Mouse (Mus musculus) neural tube, embryonic 14.5 days (tissue): ENCODE measurements around the gene Nwd1. TPM values are rescaled to one million over a fixed set of nuclear protein-coding genes. Genes with fewer than 3 reads are reported as not detected.
"Not testable (repeated sequence)": the region's sequence is repeated elsewhere in the genome, so short reads cannot be mapped to it uniquely, and the experiment has no call there.

ENCODE experiments used
- ATAC-seq: fragments of 200-750 bp; cut with Nextera tagmentation; 2 replicates; pipeline ENCODE4 v1.8.0; 2017; ENCODE audit warnings: low read depth, mild to moderate bottlenecking, moderate TSS enrichment, moderate library complexity
- H3K27ac ChIP-seq: fragments of 300-500 bp; sonication (generic); 2 replicates; pipeline ENCODE4 v1.5.1; 2014; ENCODE audit warnings: low read depth, mild to moderate bottlenecking, control low read depth, low read length, moderate library complexity, mixed read lengths
- H3K27me3 ChIP-seq: fragments of 300-500 bp; sonication (generic); 2 replicates; pipeline ENCODE4 v1.6.1; 2014; ENCODE audit warnings: low read length; ENCODE audit not compliant: control insufficient read depth, insufficient read depth
- H3K36me3 ChIP-seq: fragments of 300-500 bp; sonication (generic); 2 replicates; pipeline ENCODE4 v1.6.1; 2014; ENCODE audit warnings: low read length, mixed read lengths; ENCODE audit not compliant: control insufficient read depth, insufficient read depth
- H3K4me1 ChIP-seq: fragments of 300-500 bp; sonication (generic); 2 replicates; pipeline ENCODE4 v1.6.1; 2014; ENCODE audit warnings: low read length; ENCODE audit not compliant: control insufficient read depth, insufficient read depth
- H3K4me2 ChIP-seq: fragments of 300-500 bp; sonication (generic); 2 replicates; pipeline ENCODE4 v1.6.1; 2014; ENCODE audit warnings: mild to moderate bottlenecking, low read depth, low read length, control low read depth
- H3K4me3 ChIP-seq: fragments of 300-500 bp; sonication (generic); 2 replicates; pipeline ENCODE4 v1.5.1; 2014; ENCODE audit warnings: low read depth, low read length, control low read depth, mixed read lengths
- H3K9ac ChIP-seq: fragments of 300-500 bp; sonication (generic); replicated peaks from 2 replicates; pipeline ENCODE4 v1.6.1; 2014; ENCODE audit warnings: low read depth, mild to moderate bottlenecking, control low read depth, low read length, mixed read lengths
- H3K9me3 ChIP-seq: fragments of 300-500 bp; sonication (generic); 2 replicates; pipeline ENCODE4 v1.6.1; 2016; ENCODE audit warnings: low read length; ENCODE audit not compliant: control insufficient read depth
- WGBS: fragments of 180-500 bp; shearing (Covaris S2); extraction: QIAGEN DNeasy Blood & Tissue Kit; methylation state at CpG from one replicate; pipeline ENCODE4 v1.1.7; 2014; 5-methylcytosine and 5-hydroxymethylcytosine counted together
- polyA plus RNA-seq: library from polyadenylated mRNA; unstranded; fragments of >200 nt; fragmentation: Nextera tagmentation; extraction: Ambion mirVana; gene quantifications from 2 replicates; pipeline ENCODE4 v1.2.1, GENCODE M21; 2014

Gene Nwd1
- polyA plus RNA-seq, 1 experiment from 2014 or later = 2.6 TPM

DNA sequence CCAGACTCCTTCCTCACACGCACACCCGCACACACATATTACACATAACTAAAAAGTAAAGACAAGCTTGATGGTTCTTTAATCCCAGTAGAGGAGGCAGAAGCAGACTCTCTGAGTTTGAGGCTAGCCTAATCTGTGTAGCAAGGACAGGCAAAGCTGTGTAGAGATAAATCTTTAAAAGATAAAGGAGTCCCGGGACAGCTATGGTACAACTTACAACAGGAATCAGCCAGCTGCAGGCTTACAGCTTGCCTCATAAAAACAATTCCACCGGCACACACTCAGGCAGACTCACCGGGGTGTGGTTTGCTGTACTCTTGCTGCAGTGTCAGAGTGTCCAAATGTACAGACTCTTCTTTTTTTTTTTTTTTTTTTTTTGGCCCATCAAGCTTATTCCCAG, 18.2 kb downstream of the Nwd1 start:
- Histone ChIP-seq H3K4me2 (no peak overlapping the region), H3K4me1 (no peaks in the 10 kb centered on the region), H3K27me3 (no peaks in the 10 kb centered on the region), H3K4me3 (no peak overlapping the region), H3K36me3 (no peaks in the 10 kb centered on the region), H3K27ac (no peak overlapping the region), H3K9me3 (no peaks in the 10 kb centered on the region), H3K9ac (no peak overlapping the region)
- ATAC-seq = no peak
- 75% methylated on average over 5 of the region's 5 CpGs for WGBS

DNA sequence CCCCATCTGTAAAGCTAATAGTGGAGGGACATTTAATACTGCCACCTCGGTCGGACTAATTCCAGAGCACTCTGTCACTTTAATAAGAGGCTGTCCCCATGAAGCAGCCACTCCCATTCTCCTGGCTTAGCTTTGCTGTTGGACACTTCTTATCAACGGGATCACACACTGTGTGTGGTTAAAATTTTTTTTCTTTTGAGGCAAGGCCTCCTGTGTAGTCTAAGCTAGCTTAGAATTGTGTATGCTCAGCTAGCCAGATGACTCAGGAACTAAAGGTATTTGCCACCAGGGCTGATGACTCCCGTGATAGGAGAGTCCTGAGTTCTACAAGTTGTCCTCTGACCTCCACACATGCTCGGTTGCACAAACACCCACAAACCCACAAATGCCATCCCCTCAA, 18.9 kb downstream of the Nwd1 start:
- Histone ChIP-seq H3K9me3 (no peaks in the 10 kb centered on the region), H3K4me1 (no peaks in the 10 kb centered on the region), H3K27ac (no peak overlapping the region), H3K4me2 (no peak overlapping the region), H3K36me3 (no peaks in the 10 kb centered on the region), H3K27me3 (no peaks in the 10 kb centered on the region), H3K9ac (no peak overlapping the region), H3K4me3 (no peak overlapping the region)
- no peak for ATAC-seq
- WGBS = 86% methylated on average over 5 of the region's 5 CpGs

DNA sequence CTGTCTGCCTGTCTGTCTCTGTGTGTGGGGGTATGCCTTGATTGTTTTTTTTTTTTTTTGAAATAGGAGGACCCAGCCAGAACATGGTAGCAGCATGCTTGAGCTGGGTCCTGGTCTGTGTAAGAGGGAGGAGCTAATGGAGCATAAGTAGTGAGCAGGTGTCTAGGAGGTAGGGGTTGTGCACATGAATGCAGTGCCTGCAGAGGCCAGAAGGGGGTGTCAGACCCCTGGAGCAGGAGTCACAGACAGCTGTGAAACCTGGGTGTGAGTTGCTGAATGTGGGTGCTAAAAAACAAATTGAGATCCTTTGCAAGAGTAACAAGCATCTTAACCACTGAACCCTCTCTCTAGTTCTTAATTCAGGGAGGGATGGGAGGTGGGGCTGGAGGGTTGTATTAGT, 22.4 kb downstream of the Nwd1 start:
- Histone ChIP-seq H3K4me3 (no peak overlapping the region), H3K27ac (no peak overlapping the region), H3K27me3 (no peaks in the 10 kb centered on the region), H3K9ac (no peak overlapping the region), H3K4me2 (no peak overlapping the region), H3K9me3 (no peaks in the 10 kb centered on the region), H3K4me1 (no peaks in the 10 kb centered on the region), H3K36me3 (no peaks in the 10 kb centered on the region)
- ATAC-seq = no peak

DNA sequence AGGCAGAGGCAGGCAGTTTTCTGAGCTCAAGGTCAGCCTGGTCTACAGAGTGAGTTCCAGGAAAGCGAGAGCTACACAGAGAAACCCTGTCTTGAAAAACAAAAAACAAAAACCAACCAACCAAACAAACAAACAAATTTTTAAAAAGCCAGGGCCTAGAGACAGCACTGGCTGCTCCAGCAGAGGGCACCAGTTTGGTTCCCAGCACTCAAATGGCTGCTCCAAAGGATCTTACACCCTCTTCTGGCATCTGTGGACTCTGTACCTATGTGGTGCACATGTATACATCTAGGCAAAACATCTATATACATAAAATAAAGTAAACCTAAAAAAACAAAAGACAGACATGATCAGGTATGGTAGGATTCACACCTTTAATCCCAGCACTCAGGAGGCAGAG, 26.3 kb downstream of the Nwd1 start:
- H3K4me3 ChIP-seq = no peak overlapping the region
- no peaks in the 10 kb centered on the region for H3K27me3 ChIP-seq
- H3K4me1 ChIP-seq = no peaks in the 10 kb centered on the region
- WGBS = 88% methylated on average over 1 of the region's 1 CpGs
- ATAC-seq = no peak
- no peak overlapping the region for H3K4me2 ChIP-seq
- H3K9ac ChIP-seq = no peak overlapping the region
- H3K36me3 ChIP-seq = no peaks in the 10 kb centered on the region
- H3K27ac ChIP-seq = no peak overlapping the region
- no peaks in the 10 kb centered on the region for H3K9me3 ChIP-seq

- ATAC-seq = no peak
- H3K4me2 ChIP-seq = no peak overlapping the region
- H3K9me3 ChIP-seq = no peaks in the 10 kb centered on the region
- no peak overlapping the region for H3K27ac ChIP-seq
- no peaks in the 10 kb centered on the region for H3K36me3 ChIP-seq
- no peaks in the 10 kb centered on the region for H3K4me1 ChIP-seq
- WGBS = 76% methylated on average over 2 of the region's 2 CpGs
- no peak overlapping the region for H3K9ac ChIP-seq
- no peak overlapping the region for H3K4me3 ChIP-seq
- H3K27me3 ChIP-seq = no peaks in the 10 kb centered on the region
Observed at GRCm38 (mm10) chr8:72674184-72674583, 27.7 kb downstream of the Nwd1 start.

DNA sequence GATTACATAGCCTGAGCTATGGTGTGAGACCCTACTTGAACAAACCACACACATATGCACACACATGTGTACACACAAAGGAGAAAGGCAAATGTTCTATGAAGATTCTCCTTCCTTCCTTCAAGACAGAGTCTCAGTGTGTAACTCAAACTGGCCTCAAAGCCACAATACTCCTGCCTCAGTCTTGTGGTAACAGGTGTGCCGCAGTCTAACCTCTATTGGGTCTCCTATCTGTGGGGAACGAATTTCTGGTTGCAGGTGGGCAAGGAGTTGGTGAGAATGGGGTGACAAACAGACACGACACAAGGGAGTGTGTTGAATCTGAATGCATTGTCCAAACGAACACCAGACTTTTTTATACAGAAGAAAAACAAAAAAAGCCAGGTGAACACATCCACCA, 29.9 kb downstream of the Nwd1 start:
- no peak overlapping the region for H3K9ac ChIP-seq
- H3K4me1 ChIP-seq = no peaks in the 10 kb centered on the region
- no peaks in the 10 kb centered on the region for H3K9me3 ChIP-seq
- H3K36me3 ChIP-seq = no peaks in the 10 kb centered on the region
- H3K27ac ChIP-seq = no peak overlapping the region
- H3K27me3 ChIP-seq = no peaks in the 10 kb centered on the region
- H3K4me2 ChIP-seq = no peak overlapping the region
- no peak overlapping the region for H3K4me3 ChIP-seq
- WGBS = 59% methylated on average over 4 of the region's 4 CpGs
- no peak for ATAC-seq

- not testable (repeated sequence) for H3K4me3 ChIP-seq, H3K9ac ChIP-seq, H3K36me3 ChIP-seq, H3K4me2 ChIP-seq, H3K27ac ChIP-seq, H3K4me1 ChIP-seq, ATAC-seq, H3K27me3 ChIP-seq, H3K9me3 ChIP-seq
- 56% methylated on average over 2 of the region's 2 CpGs for WGBS
Observed at GRCm38 (mm10) chr8:72676844-72677243, 30.3 kb downstream of the Nwd1 start.

DNA sequence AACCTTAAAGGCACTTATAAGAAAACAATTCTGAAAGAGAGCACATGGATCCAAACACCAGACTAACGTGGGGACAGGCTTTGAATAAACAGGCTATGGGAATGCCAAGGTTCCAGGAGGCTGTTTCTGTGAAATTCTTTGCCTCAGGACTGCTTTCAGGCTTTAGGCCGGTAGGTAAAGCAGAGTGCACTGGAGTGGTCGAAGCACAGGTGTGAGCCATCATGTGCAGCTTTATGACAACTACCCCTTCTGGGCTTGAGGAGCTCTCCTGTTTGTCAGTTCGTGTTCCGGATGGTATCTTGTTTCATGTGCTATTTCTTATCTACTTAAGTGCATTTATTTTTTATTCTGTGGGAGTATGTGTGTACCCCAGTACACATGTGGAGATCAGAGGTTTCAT, 30.8 kb downstream of the Nwd1 start:
- Histone ChIP-seq H3K9me3 (no peaks in the 10 kb centered on the region), H3K27ac (no peak overlapping the region), H3K4me3 (no peak overlapping the region), H3K4me1 (no peaks in the 10 kb centered on the region), H3K9ac (no peak overlapping the region), H3K36me3 (no peaks in the 10 kb centered on the region), H3K4me2 (no peak overlapping the region), H3K27me3 (no peaks in the 10 kb centered on the region)
- ATAC-seq = no peak
- 69% methylated on average over 5 of the region's 5 CpGs for WGBS

- no peaks in the 10 kb centered on the region for H3K27me3 ChIP-seq
- 11% methylated on average over 3 of the region's 3 CpGs for WGBS
- H3K27ac ChIP-seq = no peak overlapping the region
- no peak overlapping the region for H3K9ac ChIP-seq
- no peak overlapping the region for H3K4me3 ChIP-seq
- H3K4me1 ChIP-seq = no peaks in the 10 kb centered on the region
- H3K36me3 ChIP-seq = no peaks in the 10 kb centered on the region
- no peak overlapping the region for H3K4me2 ChIP-seq
- peak; percentile 82; the same call in 1 of the 2 replicates for ATAC-seq
- H3K9me3 ChIP-seq = no peaks in the 10 kb centered on the region
Observed at GRCm38 (mm10) chr8:72680133-72680532, 33.6 kb downstream of the Nwd1 start.
